ENCODE assay signal across 1 mouse cellular context in the genomic region with DNA sequence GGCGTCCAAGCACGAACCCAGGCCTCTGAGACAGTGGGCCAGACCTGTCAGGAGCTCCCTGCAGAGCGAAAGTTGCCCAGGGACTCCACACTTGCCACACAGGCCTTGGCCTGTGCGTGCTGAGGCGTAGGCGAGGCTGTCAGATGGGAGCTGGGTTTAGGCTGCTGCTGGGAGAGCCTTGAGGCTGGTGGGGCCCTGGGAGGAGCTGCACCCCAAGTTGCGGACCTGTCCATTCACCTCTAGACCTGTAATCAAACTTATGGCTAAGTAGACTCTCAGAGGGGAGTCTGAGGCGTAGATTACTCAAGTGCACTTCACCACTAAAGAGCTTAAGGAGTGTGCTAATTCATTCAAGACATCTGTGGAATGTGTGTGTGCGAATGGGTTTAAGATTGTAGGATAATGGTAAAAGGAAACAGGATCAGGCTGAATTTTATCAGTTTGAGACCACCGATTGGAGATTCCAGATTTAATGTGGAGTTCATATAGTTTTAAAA.
A peak's percentile ranks its signal among the peaks of the same experiment; 100 is the strongest.
TF ChIP-seq lines count a peak whose summit lies in the region.

No protein-coding gene starts in this region.

TF ChIP-seq in MEL, 35 proteins besides CTCF, POLR2A, EP300 and RAD21 (continued from another document):
- TF ChIP-seq RCOR1 (IDR thresholded peaks at IDR 0.05; ENCODE audit: low read depth, low read length) (0 out of 2 replicates have a peak, but pooled peaks have one; percentile 36), KAT2A (conservative IDR thresholded peaks at IDR 0.05; ENCODE audit: low read depth, low read length) (0 out of 2 replicates have a peak, but pooled peaks have one; percentile 9), NELFE (IDR thresholded peaks at IDR 0.05; ENCODE audit: low read depth, low read length) (no peak), MXI1 (IDR thresholded peaks at IDR 0.05; ENCODE audit: low read depth, low read length) (no peak), USF1 (IDR thresholded peaks at IDR 0.05; ENCODE audit: low read depth, low read length) (no peak), UBTF (IDR thresholded peaks at IDR 0.05; ENCODE audit: borderline replicate concordance, insufficient read depth, low read depth, low read length) (no peak), NRF1 (IDR thresholded peaks at IDR 0.05; ENCODE audit: insufficient read depth, low read depth, low read length, poor library complexity, severe bottlenecking) (no peak), E2F4 (IDR thresholded peaks at IDR 0.05; ENCODE audit: borderline replicate concordance, low read depth, low read length) (no peak), USF2 (IDR thresholded peaks at IDR 0.05; ENCODE audit: borderline replicate concordance in 1 of 2, insufficient read depth in 1 of 2, low read depth in 1 of 2, low read length in 2 of 2) (no peak), CHD2 (IDR thresholded peaks at IDR 0.05; ENCODE audit: low read length) (no peak), MYC (IDR thresholded peaks at IDR 0.05; ENCODE audit: low read depth, low read length) (no peak), TAL1 (IDR thresholded peaks at IDR 0.05; ENCODE audit: low read length) (no peak), CHD1 (IDR thresholded peaks at IDR 0.05; ENCODE audit: low read depth, low read length) (no peak), MEF2A (IDR thresholded peaks at IDR 0.05; ENCODE audit: extremely low read depth, insufficient replicate concordance, low read depth, low read length, poor library complexity, severe bottlenecking) (no peak), GATA1 (IDR thresholded peaks at IDR 0.05; ENCODE audit: low read depth, low read length) (no peak), HCFC1 (IDR thresholded peaks at IDR 0.05; ENCODE audit: low read depth, low read length) (no peak), TCF12 (IDR thresholded peaks at IDR 0.05; ENCODE audit: low read depth, low read length) (no peak), ZMIZ1 (IDR thresholded peaks at IDR 0.05; ENCODE audit: low read depth, low read length) (no peak), MAFK (IDR thresholded peaks at IDR 0.05; ENCODE audit: borderline replicate concordance, low read depth, low read length) (no peak), POLR2AphosphoS2 (IDR thresholded peaks at IDR 0.05; ENCODE audit: low read length) (no peak), ZNF384 (IDR thresholded peaks at IDR 0.05; ENCODE audit: low read depth, low read length) (no peak), MAX (IDR thresholded peaks at IDR 0.05; ENCODE audit: low read length) (no peak), TBP (IDR thresholded peaks at IDR 0.05; ENCODE audit: low read depth, low read length) (0 out of 2 replicates have a peak, but pooled peaks have one; percentile 4), SIN3A (IDR thresholded peaks at IDR 0.05; ENCODE audit: low read length) (peak; percentile 28; the same call in 1 of the 2 replicates), GABPA (IDR thresholded peaks at IDR 0.05; ENCODE audit: low read depth, low read length) (no peak), ETS1 (IDR thresholded peaks at IDR 0.05; ENCODE audit: low read depth, low read length) (no peak), ELF1 (IDR thresholded peaks at IDR 0.05; ENCODE audit: low read depth, low read length) (no peak), BHLHE40 (IDR thresholded peaks at IDR 0.05; ENCODE audit: borderline replicate concordance, low read depth, low read length) (no peak), ZKSCAN1 (IDR thresholded peaks at IDR 0.05; ENCODE audit: low read depth, low read length) (no peak)
